Mouse (Mus musculus) lung, embryonic 15.5 days (tissue): ENCODE measurements around the gene Gm10912. TPM values are rescaled to one million over a fixed set of nuclear protein-coding genes. Genes with fewer than 3 reads are reported as not detected.
"Not testable (repeated sequence)": the region's sequence is repeated elsewhere in the genome, so short reads cannot be mapped to it uniquely, and the experiment has no call there.

ENCODE experiments used
- ATAC-seq: fragments of 200-750 bp; cut with Nextera tagmentation; 2 replicates; pipeline ENCODE4 v1.8.0; 2017; ENCODE audit warnings: moderate number of reproducible peaks, borderline replicate concordance; ENCODE audit not compliant: low FRiP score, low TSS enrichment; ENCODE audit errors: extremely low read depth
- H3K27ac ChIP-seq: fragments of 300-500 bp; sonication (generic); 2 replicates; pipeline ENCODE4 v1.5.1; 2015; ENCODE audit warnings: moderate library complexity, mild to moderate bottlenecking, inconsistent platforms
- H3K27me3 ChIP-seq: fragments of 300-500 bp; sonication (generic); 2 replicates; pipeline ENCODE4 v1.6.1; 2015; ENCODE audit warnings: inconsistent platforms
- H3K36me3 ChIP-seq: fragments of 300-500 bp; sonication (generic); 2 replicates; pipeline ENCODE4 v1.6.1; 2015; ENCODE audit warnings: inconsistent platforms
- H3K4me1 ChIP-seq: fragments of 300-500 bp; sonication (generic); 2 replicates; pipeline ENCODE4 v1.6.1; 2015; ENCODE audit warnings: inconsistent platforms
- H3K4me2 ChIP-seq: fragments of 300-500 bp; sonication (generic); 2 replicates; pipeline ENCODE4 v1.6.1; 2015; ENCODE audit warnings: inconsistent platforms, mild to moderate bottlenecking, moderate library complexity
- H3K4me3 ChIP-seq: fragments of 300-500 bp; sonication (generic); 2 replicates; pipeline ENCODE4 v1.5.1; 2015; ENCODE audit warnings: mild to moderate bottlenecking, inconsistent platforms
- H3K9ac ChIP-seq: fragments of 300-500 bp; sonication (generic); 2 replicates; pipeline ENCODE4 v1.6.1; 2015; ENCODE audit warnings: inconsistent platforms
- H3K9me3 ChIP-seq: fragments of 300-500 bp; sonication (generic); 2 replicates; pipeline ENCODE4 v1.6.1; 2016; ENCODE audit warnings: inconsistent platforms
- WGBS: fragments of 180-500 bp; shearing (Covaris S2); methylation state at CpG from one replicate; pipeline ENCODE4 v1.1.7; 2015; 5-methylcytosine and 5-hydroxymethylcytosine counted together
- polyA plus RNA-seq: library from polyadenylated mRNA; unstranded; fragments of >200 nt; fragmentation: Nextera tagmentation; extraction: Ambion mirVana; gene quantifications from 2 replicates; pipeline ENCODE4 v1.2.1, GENCODE M21; 2015

Gene Gm10912
- polyA plus RNA-seq, 1 experiment from 2014 or later = not detected

- no peak overlapping the region for H3K4me2 ChIP-seq
- H3K4me1 ChIP-seq = no peaks in the 10 kb centered on the region
- no peak overlapping the region for H3K27ac ChIP-seq
- no peak for ATAC-seq
- peaks cover 28% of the 10 kb centered on the region for H3K36me3 ChIP-seq
- no peaks in the 10 kb centered on the region for H3K27me3 ChIP-seq
- WGBS = 67% methylated on average over 2 of the region's 2 CpGs
- no peaks in the 10 kb centered on the region for H3K9me3 ChIP-seq
- H3K4me3 ChIP-seq = no peak overlapping the region
- no peak overlapping the region for H3K9ac ChIP-seq
Observed at GRCm38 (mm10) chr2:104038236-104038635, 27.4 kb upstream of the Gm10912 start.

DNA sequence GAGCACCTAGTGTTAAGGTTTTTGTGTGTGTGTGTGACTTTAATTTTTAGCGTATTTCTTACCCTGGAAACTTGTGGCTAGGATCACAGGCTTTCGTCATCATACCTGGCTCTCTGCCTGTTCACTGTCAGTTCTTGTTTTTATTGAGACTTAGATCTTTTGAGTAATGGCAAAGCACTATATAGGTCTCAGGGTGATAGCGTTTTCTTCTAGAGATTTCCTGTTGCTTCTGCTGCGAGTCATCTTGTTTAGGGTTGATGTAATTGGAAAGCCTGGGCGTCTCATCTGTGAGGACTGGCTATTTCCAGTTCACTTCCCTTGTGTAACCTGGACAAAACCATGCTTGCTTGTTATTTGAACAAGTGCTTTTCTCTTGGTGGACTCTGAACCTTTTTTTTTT, 24.0 kb upstream of the Gm10912 start:
- no peak for ATAC-seq
- no peaks in the 10 kb centered on the region for H3K4me1 ChIP-seq
- H3K4me2 ChIP-seq = no peak overlapping the region
- H3K27me3 ChIP-seq = no peaks in the 10 kb centered on the region
- H3K36me3 ChIP-seq = peaks cover 23% of the 10 kb centered on the region
- H3K27ac ChIP-seq = no peak overlapping the region
- no peak overlapping the region for H3K4me3 ChIP-seq
- H3K9ac ChIP-seq = no peak overlapping the region
- no peaks in the 10 kb centered on the region for H3K9me3 ChIP-seq
- 58% methylated on average over 5 of the region's 5 CpGs for WGBS

- Histone ChIP-seq H3K27ac (no peak overlapping the region), H3K9ac (no peak overlapping the region), H3K9me3 (no peaks in the 10 kb centered on the region), H3K27me3 (no peaks in the 10 kb centered on the region), H3K4me3 (no peak overlapping the region), H3K4me1 (no peaks in the 10 kb centered on the region), H3K36me3 (peaks cover 15% of the 10 kb centered on the region), H3K4me2 (no peak overlapping the region)
- WGBS = 75% methylated on average over 15 of the region's 15 CpGs
- ATAC-seq = no peak
Observed at GRCm38 (mm10) chr2:104042766-104043165, 22.9 kb upstream of the Gm10912 start.

- Histone ChIP-seq H3K4me2 (no peak overlapping the region), H3K4me1 (no peaks in the 10 kb centered on the region), H3K27ac (peak overlapping the region; percentile 50; the same call in 1 of the 2 replicates), H3K4me3 (no peak overlapping the region), H3K27me3 (no peaks in the 10 kb centered on the region), H3K36me3 (peaks cover 19% of the 10 kb centered on the region), H3K9me3 (no peaks in the 10 kb centered on the region), H3K9ac (no peak overlapping the region)
- 17% methylated on average over 4 of the region's 5 CpGs for WGBS
- ATAC-seq = peak; percentile 81; the same call in 1 of the 2 replicates
Observed at GRCm38 (mm10) chr2:104043624-104044478, 21.8 kb upstream of the Gm10912 start.

GRCm38 (mm10) chr2:104044479-104045080, 21.0 kb upstream of the Gm10912 start:
- no peak overlapping the region for H3K4me3 ChIP-seq
- no peaks in the 10 kb centered on the region for H3K27me3 ChIP-seq
- H3K4me2 ChIP-seq = no peak overlapping the region
- H3K4me1 ChIP-seq = no peaks in the 10 kb centered on the region
- H3K36me3 ChIP-seq = peaks cover 19% of the 10 kb centered on the region
- no peaks in the 10 kb centered on the region for H3K9me3 ChIP-seq
- no peak overlapping the region for H3K9ac ChIP-seq
- 47% methylated on average over 1 of the region's 1 CpGs for whole genome bisulfite sequencing
- H3K27ac ChIP-seq = peak overlapping the region; percentile 31; the same call in 1 of the 2 replicates
- ATAC-seq = peak; percentile 35; the same call in 1 of the 2 replicates

- no peaks in the 10 kb centered on the region for H3K9me3 ChIP-seq
- WGBS = 77% methylated on average over 1 of the region's 1 CpGs
- H3K4me1 ChIP-seq = no peaks in the 10 kb centered on the region
- H3K27me3 ChIP-seq = no peaks in the 10 kb centered on the region
- H3K36me3 ChIP-seq = peaks cover 34% of the 10 kb centered on the region; the same call in 1 of the 2 replicates
- no peak overlapping the region for H3K4me3 ChIP-seq
- H3K4me2 ChIP-seq = no peak overlapping the region
- ATAC-seq = no peak
- no peak overlapping the region for H3K27ac ChIP-seq
- H3K9ac ChIP-seq = no peak overlapping the region
Observed at GRCm38 (mm10) chr2:104058381-104058780, 7.2 kb upstream of the Gm10912 start.

GRCm38 (mm10) chr2:104058954-104059353, 6.7 kb upstream of the Gm10912 start:
- Histone ChIP-seq H3K9me3 (no peaks in the 10 kb centered on the region), H3K36me3 (peaks cover 30% of the 10 kb centered on the region; the same call in 1 of the 2 replicates), H3K27ac (no peak overlapping the region), H3K4me3 (no peak overlapping the region), H3K4me2 (no peak overlapping the region), H3K27me3 (no peaks in the 10 kb centered on the region), H3K4me1 (no peaks in the 10 kb centered on the region), H3K9ac (no peak overlapping the region)
- ATAC-seq = no peak
- 91% methylated on average over 4 of the region's 4 CpGs for WGBS

DNA sequence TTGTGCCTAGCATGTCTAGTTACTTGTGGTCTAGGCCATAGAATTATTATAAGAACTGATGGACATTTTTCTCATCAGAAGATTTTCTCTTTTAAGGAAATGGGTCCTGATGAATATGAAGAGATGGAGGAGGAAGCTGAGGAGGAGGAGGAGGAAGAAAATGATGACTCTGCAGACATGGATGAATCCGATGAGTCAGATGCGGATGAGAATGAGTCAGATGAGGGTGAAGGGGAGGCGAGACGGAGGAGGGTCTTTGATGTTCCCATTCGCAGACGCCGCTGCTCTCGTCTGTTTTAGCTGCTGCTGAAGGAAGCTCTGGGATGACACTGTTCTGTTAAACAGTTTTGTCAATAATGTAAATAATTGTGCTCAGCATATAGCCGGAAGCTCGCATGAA, 5.8 kb upstream of the Gm10912 start:
- no peak for ATAC-seq
- no peak overlapping the region for H3K4me2 ChIP-seq
- H3K9me3 ChIP-seq = no peaks in the 10 kb centered on the region
- WGBS = 54% methylated on average over 10 of the region's 10 CpGs
- H3K27ac ChIP-seq = no peak overlapping the region
- H3K4me1 ChIP-seq = no peaks in the 10 kb centered on the region
- H3K4me3 ChIP-seq = no peak overlapping the region
- peaks cover 22% of the 10 kb centered on the region; the same call in 1 of the 2 replicates for H3K36me3 ChIP-seq
- no peaks in the 10 kb centered on the region for H3K27me3 ChIP-seq
- H3K9ac ChIP-seq = no peak overlapping the region

DNA sequence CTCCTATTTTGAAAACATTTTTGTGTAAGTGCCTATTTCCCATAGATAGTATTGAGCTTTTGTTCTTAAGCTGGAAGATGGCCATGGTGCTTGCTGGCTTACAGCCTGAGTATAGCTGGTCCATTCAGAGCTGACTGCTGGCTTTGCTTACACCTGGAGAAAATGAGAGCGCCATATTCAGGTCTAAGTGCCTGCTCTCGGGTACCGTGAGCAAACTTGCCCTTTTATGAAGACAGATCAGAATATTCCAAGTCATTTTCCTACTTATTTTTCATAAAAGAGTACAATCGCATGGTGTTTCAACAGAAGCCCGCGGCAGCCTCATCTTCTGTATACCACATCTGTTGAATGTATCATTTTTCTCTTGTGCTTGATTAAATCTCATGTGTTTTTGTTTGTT, 4.6 kb upstream of the Gm10912 start:
- ATAC-seq = no peak
- Histone ChIP-seq H3K4me2 (no peak overlapping the region), H3K4me1 (no peaks in the 10 kb centered on the region), H3K36me3 (peaks cover 15% of the 10 kb centered on the region; the same call in 1 of the 2 replicates), H3K4me3 (no peak overlapping the region), H3K9me3 (no peaks in the 10 kb centered on the region), H3K27ac (no peak overlapping the region), H3K9ac (no peak overlapping the region), H3K27me3 (no peaks in the 10 kb centered on the region)
- 94% methylated on average over 6 of the region's 6 CpGs for WGBS

DNA sequence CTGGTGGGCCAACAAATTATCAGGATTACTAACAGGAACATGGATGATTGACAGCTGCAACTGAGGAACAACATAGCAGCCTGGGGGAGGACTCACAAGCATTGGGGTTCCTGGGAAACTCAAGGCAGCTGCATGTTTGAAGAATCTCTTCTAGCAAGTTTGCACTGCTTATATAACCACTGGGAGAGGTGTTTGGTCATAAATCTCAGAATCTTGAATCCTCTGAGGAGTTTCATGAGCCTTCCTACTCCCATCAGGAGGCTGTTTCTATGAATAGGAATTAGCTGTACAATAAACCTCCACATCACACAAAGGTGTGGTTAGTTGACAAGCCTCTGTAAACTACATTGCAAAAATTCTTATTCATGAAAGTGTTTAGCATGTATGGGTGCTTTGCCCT, 3.0 kb upstream of the Gm10912 start:
- Histone ChIP-seq H3K9ac (no peak overlapping the region), H3K27me3 (no peaks in the 10 kb centered on the region), H3K4me1 (no peaks in the 10 kb centered on the region), H3K4me2 (no peak overlapping the region), H3K27ac (no peak overlapping the region), H3K36me3 (peaks cover 15% of the 10 kb centered on the region; the same call in 1 of the 2 replicates), H3K4me3 (no peak overlapping the region), H3K9me3 (no peaks in the 10 kb centered on the region)
- ATAC-seq = no peak

GRCm38 (mm10) chr2:104064152-104064551, 1.5 kb upstream of the Gm10912 start:
- Histone ChIP-seq H3K9ac (no peak overlapping the region), H3K27me3 (no peaks in the 10 kb centered on the region), H3K4me1 (no peaks in the 10 kb centered on the region), H3K4me3 (no peak overlapping the region), H3K4me2 (no peak overlapping the region), H3K9me3 (no peaks in the 10 kb centered on the region), H3K36me3 (peaks cover 15% of the 10 kb centered on the region; the same call in 1 of the 2 replicates), H3K27ac (no peak overlapping the region)
- 81% methylated on average over 2 of the region's 2 CpGs for WGBS
- ATAC-seq = no peak

DNA sequence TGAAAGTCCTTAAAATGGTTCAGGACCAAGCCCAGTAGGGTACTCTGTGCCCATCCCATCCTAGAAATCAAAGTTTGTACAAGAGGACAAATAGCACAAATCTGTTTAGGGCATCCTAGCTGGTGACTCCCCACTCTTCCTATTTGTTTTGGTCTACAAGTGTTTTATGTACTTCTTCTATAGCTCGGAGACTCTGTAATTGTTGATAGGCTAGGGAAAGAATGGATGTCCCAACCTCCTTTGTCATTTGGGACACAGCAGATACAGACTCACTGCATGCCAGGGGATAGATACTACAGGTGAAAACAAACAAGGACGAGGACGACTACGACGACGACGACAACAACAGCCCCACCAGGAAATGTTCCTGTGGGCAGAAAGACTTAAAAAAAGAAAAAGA, 2.8 kb downstream of the Gm10912 start, which contains the start of gene Gm10799:
Gm10799 (minus strand) TSS at position 101 of the 400 bp plus-strand sequence.
- not testable (repeated sequence) for ATAC-seq, H3K36me3 ChIP-seq, H3K27me3 ChIP-seq, H3K4me3 ChIP-seq, H3K27ac ChIP-seq, H3K4me1 ChIP-seq, H3K9me3 ChIP-seq, H3K9ac ChIP-seq, H3K4me2 ChIP-seq
- WGBS = 73% methylated on average over 7 of the region's 7 CpGs
